In genomic region chr2:102979519-102979918, GRCm38 (mm10) we compare ENCODE assay signal across 27 mouse cellular contexts.
"Had no signal": no experiment of that assay in that cellular context is flagged by ENCODE, and none has a peak within 500 bp of the region (broad histone marks: within the 10 kb centered on the region; RNA-seq: fewer than 3 reads in every experiment).

No protein-coding gene starts in this region.

- H3K9ac ChIP-seq: heart, embryonic 13.5 days; heart, embryonic 15.5 days; hindbrain, embryonic 13.5 days; hindbrain, embryonic 15.5 days; intestine, embryonic 15.5 days; limb, embryonic 12.5 days; liver, embryonic 13.5 days; liver, embryonic 15.5 days had no signal

- H3K4me1 ChIP-seq: heart, embryonic 13.5 days; heart, embryonic 15.5 days; hindbrain, embryonic 13.5 days; hindbrain, embryonic 15.5 days; intestine, embryonic 15.5 days; limb, embryonic 10.5 days; limb, embryonic 12.5 days; liver, embryonic 13.5 days; liver, embryonic 15.5 days had no signal

- DNase-seq: gastrocnemius, postnatal 14 days; gastrocnemius, postnatal 36 days; heart, adult 18-20 months; heart, postnatal 14 days; heart, postnatal 36 days; kidney, adult 18-20 months; kidney, adult 8-10 months; kidney, postnatal 10 days; kidney, postnatal 25 days; kidney, postnatal 4 days; liver; liver, embryonic 13.5 days had no signal

- H3K4me3 ChIP-seq: heart, embryonic 13.5 days; heart, embryonic 15.5 days; hindbrain, embryonic 13.5 days; hindbrain, embryonic 15.5 days; intestine, embryonic 15.5 days; layer of hippocampus, adult 2 months; left cerebral cortex, adult 2 months; limb, embryonic 10.5 days; limb, embryonic 12.5 days; liver, embryonic 13.5 days; liver, embryonic 15.5 days had no signal

- H3K36me3 ChIP-seq: heart, embryonic 13.5 days; heart, embryonic 15.5 days; hindbrain, embryonic 13.5 days; hindbrain, embryonic 15.5 days; intestine, embryonic 15.5 days; limb, embryonic 10.5 days; limb, embryonic 12.5 days; liver, embryonic 13.5 days; liver, embryonic 15.5 days had no signal

- ATAC-seq: hindbrain, postnatal 0 days; inflammation-experienced regulatory T-cells, adult 6 months; intestine, embryonic 15.5 days; intestine, postnatal 0 days had no signal

- H3K4me2 ChIP-seq: heart, embryonic 11.5 days; heart, embryonic 13.5 days; heart, embryonic 15.5 days; hindbrain, embryonic 13.5 days; hindbrain, embryonic 15.5 days; intestine, embryonic 15.5 days; limb, embryonic 12.5 days; liver, embryonic 11.5 days; liver, embryonic 13.5 days; liver, embryonic 15.5 days had no signal

- H3K27me3 ChIP-seq: heart, embryonic 13.5 days; heart, embryonic 15.5 days; hindbrain, embryonic 13.5 days; hindbrain, embryonic 15.5 days; intestine, embryonic 15.5 days; limb, embryonic 12.5 days; liver, embryonic 13.5 days; liver, embryonic 15.5 days had no signal

- H3K27ac ChIP-seq: heart, embryonic 13.5 days; heart, embryonic 15.5 days; hindbrain, embryonic 13.5 days; hindbrain, embryonic 15.5 days; hindbrain, postnatal 0 days; intestine, embryonic 15.5 days; layer of hippocampus, adult 2 months; left cerebral cortex, adult 2 months; limb, embryonic 10.5 days; limb, embryonic 12.5 days; liver, embryonic 13.5 days; liver, embryonic 15.5 days had no signal

- H3K9me3 ChIP-seq: heart, embryonic 13.5 days; heart, embryonic 15.5 days; hindbrain, embryonic 15.5 days; intestine, embryonic 15.5 days; limb, embryonic 10.5 days; limb, embryonic 12.5 days; liver, embryonic 13.5 days; liver, embryonic 15.5 days had no signal
